In the genomic region with DNA sequence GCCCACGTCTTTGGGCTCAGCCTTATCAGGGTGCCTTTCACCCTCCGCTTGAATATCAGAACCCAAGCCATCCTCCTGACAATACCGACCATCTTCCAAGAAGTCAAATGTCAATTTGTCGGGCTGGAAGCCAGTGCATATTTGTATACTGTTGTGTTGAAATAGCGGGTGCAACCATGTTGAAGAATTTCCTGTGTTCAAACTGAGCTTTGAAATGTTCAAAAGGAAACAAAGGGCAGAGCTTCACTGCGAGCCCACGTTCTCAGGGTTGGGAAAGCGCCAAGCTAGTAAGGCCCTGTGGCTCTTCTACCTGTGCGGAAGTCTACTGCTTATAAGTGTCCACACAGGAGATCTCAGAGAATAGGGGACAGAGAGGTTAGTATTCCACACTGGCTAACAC, we compare ENCODE assay signal across 12 mouse cellular contexts.
A peak's percentile ranks its signal among the peaks of the same experiment; 100 is the strongest.
DNase-seq lines count a peak whose midpoint lies in the region; ATAC-seq and TF ChIP-seq lines count a peak whose summit lies in the region.
"Had no signal": no experiment of that assay in that cellular context is flagged by ENCODE, and none has a peak within 500 bp of the region (broad histone marks: within the 10 kb centered on the region; RNA-seq: fewer than 3 reads in every experiment).

No protein-coding gene starts in this region.

- no peak overlapping the region for H3K4me3 ChIP-seq in kidney, adult 2 months (ENCODE audit: insufficient read depth, low read depth, low read length)
- no peak overlapping the region for H3K4me3 ChIP-seq in kidney, embryonic 14.5 days (ENCODE audit: low read length)
- H3K4me3 ChIP-seq in limb, embryonic 10.5 days = peak overlapping the region; percentile 18; the same call in 1 of the 2 replicates
- H3K4me3 ChIP-seq: hindbrain, embryonic 15.5 days; midbrain, embryonic 12.5 days had no signal

- no peak overlapping the region for H3K9ac ChIP-seq in kidney, embryonic 14.5 days (ENCODE audit: low read depth, low read length)
- H3K9ac ChIP-seq: hindbrain, embryonic 15.5 days; midbrain, embryonic 12.5 days had no signal

- peaks cover 18% of the 10 kb centered on the region for H3K4me1 ChIP-seq in kidney, adult 2 months (ENCODE audit: control insufficient read depth, insufficient read depth, low read length)
- H3K4me1 ChIP-seq in kidney, embryonic 14.5 days (ENCODE audit: control insufficient read depth, insufficient read depth, low read length) = peaks cover 29% of the 10 kb centered on the region
- peaks cover 73% of the 10 kb centered on the region for H3K4me1 ChIP-seq in limb, embryonic 10.5 days

- TF ChIP-seq POLR2A in kidney, adult 2 months (IDR thresholded peaks at IDR 0.05; ENCODE audit: low read depth, low read length) = no peak

- H3K9me3 ChIP-seq in kidney, embryonic 14.5 days (ENCODE audit: control insufficient read depth, low read length) = 0 out of 2 replicates have a peak, but pooled peaks cover 2% of the 10 kb centered on the region
- H3K9me3 ChIP-seq in limb, embryonic 10.5 days (replicated peaks) = no peaks in the 10 kb centered on the region
- H3K9me3 ChIP-seq: hindbrain, embryonic 15.5 days; midbrain, embryonic 12.5 days had no signal

- no peaks in the 10 kb centered on the region for H3K36me3 ChIP-seq in kidney, adult 2 months (ENCODE audit: control insufficient read depth, insufficient read depth, low read length)
- H3K36me3 ChIP-seq in kidney, embryonic 14.5 days (ENCODE audit: control insufficient read depth, insufficient read depth, low read length) = no peaks in the 10 kb centered on the region
- peaks cover 5% of the 10 kb centered on the region for H3K36me3 ChIP-seq in limb, embryonic 10.5 days
- H3K36me3 ChIP-seq: hindbrain, embryonic 15.5 days; midbrain, embryonic 12.5 days had no signal

- H3K27me3 ChIP-seq in kidney, adult 2 months (replicated peaks; ENCODE audit: control insufficient read depth, insufficient read depth, low read length) = no peaks in the 10 kb centered on the region
- no peaks in the 10 kb centered on the region for H3K27me3 ChIP-seq in kidney, embryonic 14.5 days (ENCODE audit: control insufficient read depth, insufficient read depth, low read length)
- H3K27me3 ChIP-seq in limb, embryonic 10.5 days (ENCODE audit: low read depth, poor library complexity, severe bottlenecking) = no peaks in the 10 kb centered on the region
- H3K27me3 ChIP-seq: hindbrain, embryonic 15.5 days; midbrain, embryonic 12.5 days had no signal

- WGBS in kidney, adult 2 months = 73% methylated on average over 9 of the region's 9 CpGs
- 75% methylated on average over 9 of the region's 9 CpGs for WGBS in kidney, embryonic 14.5 days
- WGBS in limb, embryonic 10.5 days = 92% methylated on average over 9 of the region's 9 CpGs

- TF ChIP-seq CTCF in kidney, adult 2 months (conservative IDR thresholded peaks at IDR 0.05; ENCODE audit: insufficient read depth, insufficient read length, low read depth, low read length) = no peak

- peak; percentile 37 for DNase-seq in kidney, adult 2 months
- DNase-seq in T-cell, adult 2 months (ENCODE audit: low spot score) = peak; percentile 48
- DNase-seq in limb, embryonic 10.5 days (ENCODE audit: low spot score) = no peak
- peak; percentile 71 for DNase-seq in lung, postnatal 36 days
- no peak for DNase-seq in layer of hippocampus, adult 18-20 months (ENCODE audit: low spot score in 2 of 2)
- DNase-seq in right cerebral cortex, adult 18-20 months = no peak
- DNase-seq: cerebellum, adult 18-20 months; heart, adult 11 months had no signal

- ATAC-seq in kidney, embryonic 14.5 days (ENCODE audit: low FRiP score, low TSS enrichment) = no peak
- ATAC-seq in megakaryocyte progenitor cell, adult 5-6 weeks (replicated peaks; ENCODE audit: poor library complexity) = no peak

- H3K27ac ChIP-seq in kidney, adult 2 months (ENCODE audit: insufficient read depth, low read depth, low read length) = no peak overlapping the region
- H3K27ac ChIP-seq in kidney, embryonic 14.5 days (ENCODE audit: low read depth, low read length) = no peak overlapping the region; the same call in 1 of the 2 replicates
- peak overlapping the region; percentile 79 for H3K27ac ChIP-seq in limb, embryonic 10.5 days
- H3K27ac ChIP-seq: midbrain, embryonic 12.5 days had no signal

- no peak overlapping the region for H3K4me2 ChIP-seq in kidney, embryonic 14.5 days (replicated peaks; ENCODE audit: low read depth, low read length)
- H3K4me2 ChIP-seq: midbrain, embryonic 12.5 days had no signal

Comparison
In these comparisons a context has a peak if more than half of its experiments do, and no peak if none do; other contexts are left out.
1. DNase-seq: peak in kidney, adult 2 months (single experiment), T-cell, adult 2 months (single experiment) and lung, postnatal 36 days (single experiment); none in limb, embryonic 10.5 days (single experiment), layer of hippocampus, adult 18-20 months (0 of 2) and right cerebral cortex, adult 18-20 months (single experiment).